Mouse (Mus musculus): ENCODE results near the gene Slc24a3. TPM values are rescaled to one million over a fixed set of nuclear protein-coding genes. Genes with fewer than 3 reads are reported as not detected.

Slc24a3 gene
- total and polyA plus RNA-seq, 3 experiments = not detected

DNA sequence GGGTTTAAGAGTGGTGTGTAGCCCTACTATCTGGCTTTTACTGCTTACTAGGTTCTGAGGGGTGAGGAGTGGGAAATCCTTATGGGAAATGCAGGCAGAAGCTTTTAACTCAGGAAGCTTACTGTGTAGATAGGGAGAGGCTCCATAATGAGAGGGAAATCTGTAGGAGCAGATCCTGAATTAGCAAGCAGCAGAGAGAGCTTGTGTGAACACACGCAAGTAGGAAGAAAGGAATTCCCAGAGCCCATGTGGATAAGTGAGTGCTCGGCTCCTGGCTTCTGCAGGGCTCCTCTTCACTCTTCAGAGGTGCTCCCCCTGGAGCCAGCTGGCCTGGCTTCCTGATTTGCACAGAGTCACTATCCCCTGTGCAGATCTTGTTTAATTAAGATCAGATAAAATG is 309.9 kb downstream of the Slc24a3 start:
- Histone ChIP-seq H3K36me3 (ENCODE audit: control insufficient read depth in 1 of 2, insufficient read depth in 2 of 2, low read length in 2 of 2) (no peaks in the 10 kb centered on the region), H3K79me2 (ENCODE audit: control insufficient read depth, insufficient read depth, low read length, poor library complexity) (no peaks in the 10 kb centered on the region; the same call in 1 of the 2 replicates), H3K4me3 (ENCODE audit: control insufficient read depth in 1 of 2, insufficient read depth in 1 of 2, low read depth in 2 of 2, low read length in 2 of 2) (no peak overlapping the region), H3K4me1 (ENCODE audit: control insufficient read depth in 1 of 2, insufficient read depth in 2 of 2, low read length in 2 of 2) (no peaks in the 10 kb centered on the region), H3K9ac (ENCODE audit: control insufficient read depth, low read depth, low read length, poor library complexity, severe bottlenecking) (no peak overlapping the region), H3K27me3 (ENCODE audit: control insufficient read depth in 1 of 2, insufficient read depth in 2 of 2, low read length in 2 of 2) (no peaks in the 10 kb centered on the region), H3K27ac (ENCODE audit: control insufficient read depth, low read depth, low read length) (no peak overlapping the region), H3K9me3 (replicated peaks; ENCODE audit: insufficient read depth, low read length) (no peaks in the 10 kb centered on the region)
- TF ChIP-seq POLR2A (IDR thresholded peaks at IDR 0.05; ENCODE audit: control insufficient read depth in 1 of 2, insufficient read depth in 1 of 2, low read depth in 1 of 2, low read length in 2 of 2, poor library complexity in 1 of 2) = no peak
- no peak for TF ChIP-seq ZNF384 (IDR thresholded peaks at IDR 0.05; ENCODE audit: low read depth, low read length)
- TF ChIP-seq POLR2AphosphoS5 (IDR thresholded peaks at IDR 0.05; ENCODE audit: borderline replicate concordance, low read depth, low read length) = no peak
- TF ChIP-seq MAZ (IDR thresholded peaks at IDR 0.05; ENCODE audit: low read depth, low read length) = no peak
- no peak for TF ChIP-seq TBP (IDR thresholded peaks at IDR 0.05; ENCODE audit: low read depth, low read length)
- no peak for TF ChIP-seq RAD21 (IDR thresholded peaks at IDR 0.05; ENCODE audit: low read depth, low read length)
- DNase-seq (ENCODE audit: low read depth, low spot score) = no peak

DNA sequence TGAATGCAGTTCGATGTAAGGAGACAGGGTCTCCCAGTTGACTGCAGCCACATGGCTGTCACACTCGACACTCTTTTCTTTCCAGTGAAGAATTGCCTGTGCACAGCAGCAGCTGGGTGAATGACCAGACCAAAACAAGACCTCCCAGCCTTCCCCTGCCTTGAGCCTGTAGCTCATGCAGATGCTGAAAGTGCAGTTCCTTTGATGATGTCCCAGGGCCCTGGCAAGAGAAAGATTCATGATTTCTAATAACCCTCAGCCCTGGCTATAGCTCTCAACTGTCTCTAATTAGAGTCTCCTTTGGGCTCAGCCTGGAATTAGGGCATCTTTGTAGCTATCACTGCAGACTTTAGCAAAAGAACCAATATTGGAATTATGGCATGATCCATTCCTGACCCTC is 312.1 kb downstream of the Slc24a3 start:
- H3K9me3 ChIP-seq (replicated peaks; ENCODE audit: insufficient read depth, low read length) = no peaks in the 10 kb centered on the region
- no peak overlapping the region for H3K27ac ChIP-seq (ENCODE audit: control insufficient read depth, low read depth, low read length)
- no peaks in the 10 kb centered on the region for H3K4me1 ChIP-seq (ENCODE audit: control insufficient read depth in 1 of 2, insufficient read depth in 2 of 2, low read length in 2 of 2)
- no peak overlapping the region for H3K4me3 ChIP-seq (ENCODE audit: control insufficient read depth in 1 of 2, insufficient read depth in 1 of 2, low read depth in 2 of 2, low read length in 2 of 2)
- TF ChIP-seq E2F4 (IDR thresholded peaks at IDR 0.05; ENCODE audit: borderline replicate concordance, low read depth, low read length) (no peak), TAL1 (IDR thresholded peaks at IDR 0.05; ENCODE audit: low read length) (no peak), SIN3A (IDR thresholded peaks at IDR 0.05; ENCODE audit: low read length) (no peak), EP300 (IDR thresholded peaks at IDR 0.05; ENCODE audit: low read depth in 1 of 2, low read length in 2 of 2) (no peak), SMC3 (IDR thresholded peaks at IDR 0.05; ENCODE audit: low read depth, low read length) (no peak), MYB (IDR thresholded peaks at IDR 0.05; ENCODE audit: low read depth, low read length) (no peak), POLR2AphosphoS2 (IDR thresholded peaks at IDR 0.05; ENCODE audit: low read length) (no peak), JUND (IDR thresholded peaks at IDR 0.05; ENCODE audit: low read depth, low read length) (no peak), USF1 (IDR thresholded peaks at IDR 0.05; ENCODE audit: low read depth, low read length) (no peak), TBP (IDR thresholded peaks at IDR 0.05; ENCODE audit: low read depth, low read length) (no peak), NRF1 (IDR thresholded peaks at IDR 0.05; ENCODE audit: insufficient read depth, low read depth, low read length, poor library complexity, severe bottlenecking) (no peak), ZMIZ1 (IDR thresholded peaks at IDR 0.05; ENCODE audit: low read depth, low read length) (no peak), ZC3H11A (IDR thresholded peaks at IDR 0.05; ENCODE audit: low read depth, low read length) (no peak), RCOR1 (IDR thresholded peaks at IDR 0.05; ENCODE audit: low read depth, low read length) (no peak), MYC (IDR thresholded peaks at IDR 0.05; ENCODE audit: low read depth, low read length) (no peak), MEF2A (IDR thresholded peaks at IDR 0.05; ENCODE audit: extremely low read depth, insufficient replicate concordance, low read depth, low read length, poor library complexity, severe bottlenecking) (no peak)
- DNase-seq (ENCODE audit: low read depth, low spot score) = no peak
- H3K79me2 ChIP-seq (ENCODE audit: control insufficient read depth, insufficient read depth, low read length, poor library complexity) = no peaks in the 10 kb centered on the region; the same call in 1 of the 2 replicates
- no peaks in the 10 kb centered on the region for H3K27me3 ChIP-seq (ENCODE audit: control insufficient read depth in 1 of 2, insufficient read depth in 2 of 2, low read length in 2 of 2)
- H3K36me3 ChIP-seq (ENCODE audit: control insufficient read depth in 1 of 2, insufficient read depth in 2 of 2, low read length in 2 of 2) = no peaks in the 10 kb centered on the region
- no peak overlapping the region for H3K9ac ChIP-seq (ENCODE audit: control insufficient read depth, low read depth, low read length, poor library complexity, severe bottlenecking)
